Mouse (Mus musculus): ENCODE results near the gene Tmem94. TPM values are rescaled to one million over a fixed set of nuclear protein-coding genes. Genes with fewer than 3 reads are reported as not detected.

Gene Tmem94
- total RNA-seq, 2 experiments from 2014 or later, result 103 to 111 TPM

DNA sequence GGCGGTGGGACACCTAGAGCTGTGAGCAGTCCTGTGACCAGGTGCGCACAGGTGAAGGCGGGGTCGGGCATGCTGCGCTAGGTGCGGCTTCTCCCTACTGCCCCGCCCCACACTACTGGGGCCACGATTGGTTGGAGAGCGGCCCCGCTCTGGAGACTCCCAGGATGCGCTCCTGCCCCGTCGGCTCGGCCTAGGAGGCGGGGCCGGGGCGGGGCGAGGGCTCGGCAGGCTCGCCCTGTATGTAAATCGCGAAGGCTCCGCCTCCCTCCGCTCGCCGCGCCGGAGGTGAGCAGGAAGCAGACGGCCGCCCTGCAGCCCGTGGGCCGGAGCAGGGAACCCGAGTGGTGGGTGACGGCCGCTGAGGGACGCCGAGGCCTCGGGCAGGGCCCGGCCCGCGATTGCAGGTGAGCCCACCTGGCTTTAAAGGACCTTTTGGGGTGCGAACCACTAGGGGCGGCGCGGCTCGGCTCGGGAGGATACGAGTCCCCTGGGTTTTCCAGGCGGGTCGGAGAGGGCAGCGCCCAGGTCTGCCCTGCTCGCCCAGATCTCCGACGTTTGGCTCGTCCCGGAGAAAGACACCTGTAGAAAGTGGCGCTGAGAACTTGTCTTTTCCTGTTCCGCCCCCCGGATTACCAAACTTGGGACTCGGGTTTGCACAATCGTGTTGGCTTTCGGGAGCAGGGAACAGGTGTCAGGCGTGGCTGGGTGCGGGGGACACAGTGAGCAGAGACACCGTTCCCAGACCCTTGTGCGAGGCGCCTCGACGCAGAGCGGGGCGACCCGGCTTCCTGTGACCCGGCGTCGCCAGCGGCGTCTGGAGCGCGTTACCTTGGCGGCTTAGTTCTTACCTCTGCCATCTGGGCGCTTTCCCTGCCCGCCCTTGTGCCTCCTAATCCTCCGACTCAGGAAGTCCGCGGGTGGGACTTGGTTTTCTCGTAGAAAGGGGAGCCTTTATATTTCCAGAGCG lies 58.8 kb downstream of the Tmem94 start, which contains the start of gene Llgl2:
Gene Llgl2, plus strand, starts transcription at position 276 of the 967 bp plus-strand sequence.
- DNase-seq, result peak; percentile 89 to 90
- intact Hi-C loops (cut with DNase I), result loop anchor here (5.0 kb wide), 1 partner anchor 332 kb away; the partner anchor contains the start of gene Nt5c

DNA sequence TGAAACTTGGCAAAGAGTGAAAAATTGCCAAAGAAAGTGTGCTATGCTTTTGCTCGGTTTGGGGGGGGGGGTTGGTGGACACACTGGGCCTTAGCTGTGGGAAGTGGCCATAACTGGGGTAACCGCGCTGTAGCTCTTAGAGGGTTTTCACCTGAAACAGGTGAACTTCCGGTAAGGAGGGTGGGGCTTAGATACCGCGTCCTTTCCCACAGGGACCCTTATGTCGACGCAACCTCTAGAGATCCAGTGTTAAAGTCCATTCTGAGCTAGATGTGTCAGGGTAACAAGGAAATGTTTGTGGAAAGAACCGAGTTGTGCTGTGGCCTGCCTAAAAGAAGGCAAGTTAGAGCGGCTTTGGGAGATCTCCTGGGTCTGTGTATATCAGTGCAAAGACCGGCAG lies 59.6 kb downstream of the Tmem94 start:
- intact Hi-C loops (cut with DNase I), result loop anchor here (5.0 kb wide), 1 partner anchor 333 kb away; the partner anchor contains the start of gene Nt5c
- no peak for DNase-seq

DNA sequence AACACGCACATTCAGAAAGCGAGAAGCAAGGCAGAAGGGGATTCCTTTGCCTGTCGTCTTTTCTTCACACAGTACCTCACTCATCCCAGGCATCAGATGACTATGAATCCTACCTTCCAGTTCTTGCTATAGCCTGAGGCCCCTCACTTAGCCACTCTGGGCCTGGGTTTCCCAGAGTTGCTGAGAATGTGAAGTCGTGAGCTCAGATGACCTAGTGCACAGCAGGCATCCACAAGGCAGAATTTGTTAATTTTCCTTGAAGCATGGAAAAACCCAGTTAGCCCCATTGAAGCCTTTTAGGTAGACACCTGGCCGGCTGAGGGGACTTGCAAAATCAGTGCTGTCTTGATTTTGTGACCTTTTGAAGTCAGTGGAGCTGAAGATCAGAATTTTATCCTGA lies 61.3 kb downstream of the Tmem94 start:
- no peak for DNase-seq
- intact Hi-C loops (cut with DNase I), result no loop called here

DNA sequence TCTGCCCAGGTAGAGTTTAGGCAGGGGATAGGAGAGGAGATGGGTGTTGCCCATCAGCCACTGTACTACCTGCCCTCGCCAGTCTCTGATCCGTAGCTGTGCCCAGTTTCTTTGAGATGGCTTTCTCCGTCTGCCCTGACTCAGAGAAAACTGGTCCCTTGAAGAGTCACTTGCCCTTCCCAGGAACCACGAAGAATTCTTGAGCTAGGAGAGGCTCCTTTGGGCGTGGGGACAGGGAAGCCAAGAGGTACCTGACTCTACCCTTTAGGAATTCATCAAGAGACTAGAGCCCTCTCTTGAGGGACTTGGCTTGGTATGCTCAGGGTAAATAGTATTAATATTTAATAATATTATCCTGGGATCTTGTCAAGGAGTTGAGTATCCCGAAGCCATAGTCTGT lies 62.4 kb downstream of the Tmem94 start:
- intact Hi-C loops (cut with DNase I), result no loop called here
- no peak for DNase-seq

DNA sequence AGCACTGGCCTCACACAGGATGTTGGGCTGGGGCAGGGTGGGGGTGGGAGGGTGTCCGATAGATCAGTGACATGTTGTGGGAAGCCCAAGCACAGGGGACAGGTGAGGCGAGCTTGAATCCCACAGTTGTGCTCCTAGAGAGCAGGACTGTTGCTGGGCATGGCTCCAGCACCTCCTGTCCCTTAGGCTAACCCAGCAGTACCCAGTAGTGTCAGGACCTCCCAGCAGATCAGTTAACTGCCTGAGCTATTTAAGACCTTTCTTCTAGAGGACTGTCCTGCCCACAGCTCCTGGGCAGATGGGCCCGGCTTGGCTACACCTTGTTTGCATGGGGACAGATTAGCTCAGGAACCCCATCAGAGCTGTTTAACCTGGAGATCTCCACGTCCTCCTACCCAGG lies 63.8 kb downstream of the Tmem94 start:
- DNase-seq, result no peak
- intact Hi-C loops (cut with DNase I), result no loop called here

DNA sequence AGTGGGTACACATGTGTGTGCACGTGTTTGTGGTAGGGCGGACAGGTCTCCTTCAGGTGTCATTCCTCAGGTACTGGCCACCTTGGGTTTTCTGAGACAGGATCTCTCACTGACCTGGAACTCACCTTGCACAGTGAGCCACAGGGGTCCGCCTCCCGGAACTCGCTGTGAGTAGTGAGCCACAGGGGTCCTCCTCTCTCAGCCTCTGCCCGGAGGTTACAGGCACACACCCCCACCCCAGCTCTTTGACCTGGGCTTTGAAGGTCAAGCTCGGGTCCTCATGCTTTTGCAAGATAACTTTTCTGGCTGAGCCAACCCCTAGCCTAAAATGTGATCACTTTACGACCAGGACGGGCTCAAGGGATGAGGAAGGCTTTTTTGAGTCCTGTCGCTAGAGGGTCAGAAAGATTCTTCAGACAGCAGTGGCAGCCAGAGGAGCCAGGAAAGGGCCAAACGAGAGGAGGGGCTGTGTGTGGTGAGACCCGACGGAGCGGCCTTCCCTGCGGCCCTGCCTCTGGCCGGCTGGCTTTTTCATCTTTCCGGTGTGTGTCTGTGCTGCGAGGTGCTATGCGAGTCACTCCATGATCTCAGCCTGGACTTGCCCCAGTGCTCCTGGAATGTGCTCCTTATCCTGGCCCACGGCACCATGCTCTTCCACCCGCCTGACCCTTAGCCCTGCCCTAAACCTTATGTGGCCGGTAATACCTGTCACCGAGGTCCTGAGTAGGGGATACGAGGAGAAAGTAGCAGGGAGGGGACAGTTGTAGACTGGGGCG lies 65.5 kb downstream of the Tmem94 start:
- no peak for DNase-seq
- intact Hi-C loops (cut with DNase I), result no loop called here

DNA sequence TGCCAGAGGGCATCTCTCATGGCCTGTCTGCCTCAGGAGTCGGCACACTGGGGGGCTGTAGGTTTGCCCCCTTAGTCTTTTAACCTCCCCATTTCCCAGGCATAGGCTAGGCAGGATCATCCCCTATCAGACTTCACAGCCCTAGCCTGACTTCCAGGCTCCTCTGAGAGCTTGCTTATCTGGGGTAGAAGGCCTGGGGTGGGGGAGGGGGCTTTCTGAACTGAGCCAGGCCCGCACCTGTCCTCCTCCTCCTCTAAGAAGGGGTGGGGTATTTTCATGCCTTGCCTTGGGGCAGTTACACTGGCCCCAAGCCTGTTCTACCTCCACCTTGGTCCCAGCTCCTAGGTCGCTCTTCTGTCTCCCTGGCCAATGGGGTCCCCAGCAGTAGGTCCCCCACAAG lies 66.3 kb downstream of the Tmem94 start:
- intact Hi-C loops (cut with DNase I), result no loop called here
- DNase-seq, result no peak

DNA sequence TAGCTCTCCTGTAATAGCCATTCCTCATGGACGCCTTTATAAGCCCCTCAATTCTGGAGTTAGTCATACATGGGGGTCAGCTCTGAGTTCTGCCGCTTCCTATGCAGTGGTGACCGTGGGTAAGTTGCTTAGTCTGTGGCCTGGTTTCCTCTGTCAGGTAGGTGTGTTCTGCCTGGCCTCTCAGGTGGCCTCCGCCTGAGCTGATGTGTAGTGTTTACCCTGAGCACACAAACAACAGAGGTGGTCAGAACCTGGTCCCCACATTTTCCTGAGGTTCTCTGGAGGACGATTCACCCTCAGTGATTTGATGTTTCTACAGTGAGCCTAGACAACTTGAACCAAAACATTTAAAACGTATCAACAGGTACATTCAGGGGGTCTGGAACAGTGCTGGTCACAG lies 66.8 kb downstream of the Tmem94 start:
- DNase-seq, result no peak
- intact Hi-C loops (cut with DNase I), result no loop called here

DNA sequence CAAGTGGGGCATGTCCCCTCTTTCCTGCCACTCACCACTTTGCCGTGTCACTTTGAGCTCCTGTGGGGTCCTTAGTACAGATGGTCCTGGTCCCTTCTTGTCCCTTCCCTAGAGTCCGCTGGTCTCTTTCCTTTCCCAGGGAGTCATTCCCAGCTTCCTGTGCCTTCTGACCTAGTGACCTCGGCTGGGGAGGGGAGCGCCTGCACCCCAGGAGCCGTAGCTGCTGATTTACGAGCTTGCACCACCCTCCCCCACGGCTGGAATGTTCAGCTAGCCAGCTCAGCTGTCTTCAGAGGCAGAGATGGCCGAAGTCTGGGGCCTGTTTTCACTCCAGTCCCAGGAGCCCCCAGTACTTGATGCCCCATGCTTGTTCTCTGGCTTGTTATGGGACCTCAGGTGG lies 67.3 kb downstream of the Tmem94 start:
- peak; percentile 46 to 60 for DNase-seq
- intact Hi-C loops (cut with DNase I), result no loop called here

DNA sequence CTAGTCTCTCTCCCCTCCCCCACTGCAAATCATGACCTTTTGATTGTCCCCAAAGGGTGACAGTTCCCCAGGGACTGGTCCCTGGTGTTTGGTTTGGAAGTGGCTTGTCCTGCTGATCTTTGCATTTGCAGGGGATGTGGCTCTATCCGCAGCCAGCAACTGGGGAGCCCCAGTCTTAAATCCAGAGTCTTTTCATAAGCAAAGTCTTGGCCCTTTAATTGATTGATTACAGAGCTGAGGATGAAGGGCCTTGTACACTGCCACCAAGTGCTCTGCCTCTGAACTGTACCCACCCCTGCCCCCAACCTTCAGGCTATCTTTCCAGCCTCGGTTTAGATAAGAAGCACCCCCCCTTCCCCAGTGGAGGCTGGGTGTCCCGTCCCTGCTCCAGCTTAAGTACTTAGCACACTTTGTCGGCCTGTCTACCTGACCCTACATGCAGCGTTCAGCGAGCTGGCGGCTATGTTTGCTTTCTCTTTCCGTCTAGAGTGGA lies 67.8 kb downstream of the Tmem94 start:
- no peak for DNase-seq
- intact Hi-C loops (cut with DNase I), result no loop called here

DNA sequence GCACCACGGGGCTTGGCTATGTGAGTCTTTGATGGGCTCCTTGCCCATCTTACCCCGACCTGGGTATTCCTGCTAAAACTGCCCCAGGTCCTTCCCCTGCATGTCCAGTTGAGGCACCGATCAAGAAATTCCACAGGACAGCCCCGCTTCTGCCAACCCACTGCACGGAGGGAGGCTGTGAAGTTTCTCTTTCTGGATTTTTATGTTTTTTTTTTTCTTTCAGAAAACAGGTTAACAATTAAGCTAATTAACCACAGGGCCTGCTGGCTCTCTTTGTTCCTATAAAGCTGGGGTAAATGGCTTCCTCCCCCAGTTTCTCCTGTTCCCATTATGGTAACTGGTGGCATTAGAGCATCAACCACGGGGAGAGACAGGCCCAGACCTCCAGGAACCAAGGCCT lies 68.8 kb downstream of the Tmem94 start:
- intact Hi-C loops (cut with DNase I), result no loop called here
- DNase-seq, result no peak

DNA sequence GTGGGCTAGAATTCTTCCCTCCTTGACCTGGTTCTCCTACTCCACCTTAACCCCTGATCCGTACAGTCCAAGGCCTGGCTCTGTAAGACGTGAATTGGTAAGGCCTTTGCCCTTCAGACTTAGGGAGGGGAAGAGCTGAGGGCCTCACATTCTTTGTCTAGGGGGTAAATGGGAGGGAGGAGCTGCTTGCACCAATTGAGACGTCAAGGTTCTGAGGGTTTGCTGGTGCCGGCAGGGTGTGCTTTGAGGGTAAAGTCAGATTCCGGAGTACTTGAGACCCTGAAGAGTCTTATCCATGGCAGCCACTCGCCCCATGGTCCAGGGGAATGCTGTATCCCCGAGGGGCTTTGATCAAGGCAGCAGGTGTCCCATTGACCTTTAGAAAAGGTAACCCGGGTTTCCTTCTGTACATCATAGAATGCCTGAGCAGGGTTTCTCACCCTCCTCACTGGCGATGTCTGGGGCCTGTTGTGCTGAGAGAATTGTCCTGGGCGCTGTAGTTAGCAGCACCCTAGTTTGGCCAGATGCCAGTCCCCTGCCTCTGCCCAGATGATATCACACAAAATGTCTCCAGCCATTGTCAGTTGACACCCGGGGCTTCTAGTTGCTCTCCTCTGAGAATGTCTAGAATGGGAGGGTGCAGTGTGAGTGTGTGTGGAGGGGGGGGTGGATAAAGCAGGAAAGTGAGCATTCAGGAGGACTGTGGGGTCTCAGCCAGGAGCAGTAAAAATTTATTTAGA lies 71.6 kb downstream of the Tmem94 start:
- intact Hi-C loops (cut with DNase I), result no loop called here
- DNase-seq, result no peak

DNA sequence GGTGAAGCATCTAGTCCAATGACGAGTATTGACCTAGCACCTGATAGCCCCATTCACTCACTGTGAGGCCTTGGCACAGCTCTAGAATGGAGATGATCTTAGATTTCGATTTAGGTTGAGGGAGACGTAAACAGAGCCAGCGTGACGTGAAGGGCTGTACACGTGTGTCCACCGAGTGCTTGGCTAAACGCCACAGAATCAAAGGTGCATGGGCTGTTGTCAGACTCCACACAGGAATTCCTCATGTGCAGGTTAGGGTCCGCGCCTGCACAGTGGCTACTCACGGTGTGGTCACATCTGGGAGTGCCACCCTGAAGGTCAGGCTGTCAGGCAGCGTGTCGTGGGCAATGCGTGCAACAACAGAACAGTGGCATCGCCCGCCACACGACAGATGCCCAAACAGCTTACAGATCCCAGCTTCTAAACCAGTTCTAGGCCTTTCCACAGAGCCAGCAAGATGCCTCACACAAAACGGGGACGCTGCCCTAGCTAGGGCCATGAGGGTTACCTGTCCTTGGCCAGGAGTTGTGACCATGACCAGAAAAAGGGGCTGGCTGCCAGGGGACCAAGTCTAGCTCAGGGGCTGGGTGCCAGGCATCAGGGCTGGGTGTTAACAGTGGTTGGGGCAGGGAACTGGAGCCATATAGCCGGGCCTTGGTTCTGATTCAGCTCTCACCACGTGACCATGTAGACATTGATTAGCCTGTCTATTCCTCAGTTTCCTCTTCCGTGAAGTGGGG lies 72.5 kb downstream of the Tmem94 start:
- no peak for DNase-seq
- intact Hi-C loops (cut with DNase I), result no loop called here

DNA sequence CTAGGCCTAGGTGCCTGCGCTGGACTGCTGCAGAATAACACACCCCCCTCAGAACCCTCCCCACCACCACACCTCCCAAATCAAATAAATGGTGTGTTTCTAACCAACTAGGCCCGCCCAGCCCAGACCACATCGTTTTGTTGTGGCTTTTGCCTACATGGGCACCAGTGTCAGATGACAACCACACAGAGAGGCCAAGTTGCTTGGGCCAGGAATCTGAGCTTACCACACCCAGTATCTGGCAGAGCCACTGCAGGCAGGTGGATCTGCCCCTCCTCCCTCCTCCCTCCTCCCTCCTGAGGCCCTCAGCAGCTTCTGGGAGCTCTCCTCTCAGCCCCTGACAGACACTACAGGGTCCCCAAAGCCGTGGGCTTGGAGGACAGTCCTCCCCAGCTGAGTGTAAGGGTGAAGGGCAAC lies 73.7 kb downstream of the Tmem94 start:
- peak in 1 of 2 experiments; percentile 43 for DNase-seq

DNA sequence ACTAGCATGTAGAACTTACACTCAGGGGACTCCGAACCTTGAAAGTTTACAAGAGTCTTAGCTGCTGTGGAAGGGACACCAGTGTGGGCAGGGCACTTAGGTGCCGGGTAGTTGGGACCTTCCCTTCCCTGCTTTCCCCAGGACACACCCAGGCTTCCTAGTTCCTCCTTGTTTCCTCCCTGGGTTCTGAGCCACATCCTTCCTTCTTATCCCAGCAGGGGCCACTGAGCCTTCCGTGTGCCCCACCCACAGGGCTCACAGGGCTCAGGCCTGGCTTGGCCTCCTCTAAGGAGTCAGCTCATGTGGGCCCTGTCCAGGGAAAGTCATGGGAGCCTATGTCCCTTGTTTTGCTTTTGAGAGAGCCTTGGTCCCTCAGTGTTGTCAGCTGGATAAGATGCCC lies 74.5 kb downstream of the Tmem94 start:
- intact Hi-C loops (cut with DNase I), result no loop called here
- no peak for DNase-seq

More for the DNA sequence above, 73.7 kb downstream of the Tmem94 start:
- intact Hi-C loops (cut with DNase I), result no loop called here

DNA sequence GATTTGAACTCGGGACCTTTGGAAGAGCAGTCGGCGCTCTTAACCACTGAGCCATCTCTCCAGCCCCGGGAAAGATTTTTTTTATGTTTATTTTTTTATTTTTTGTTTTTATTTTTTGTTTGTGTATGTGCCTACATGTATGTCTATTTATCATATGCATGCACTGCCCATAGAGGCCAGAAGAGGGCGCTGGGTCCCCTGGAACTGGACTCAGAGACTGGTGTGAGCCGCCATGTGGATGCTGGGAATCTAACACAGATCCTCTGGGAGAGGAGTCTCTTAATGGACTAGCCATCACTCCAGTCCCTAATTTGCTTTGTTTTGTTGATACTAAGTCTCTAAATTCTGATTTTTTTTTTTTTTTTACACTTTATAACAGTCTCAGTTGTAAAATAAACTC lies 75.8 kb downstream of the Tmem94 start:
- intact Hi-C loops (cut with DNase I), result no loop called here
- DNase-seq, result no peak

DNA sequence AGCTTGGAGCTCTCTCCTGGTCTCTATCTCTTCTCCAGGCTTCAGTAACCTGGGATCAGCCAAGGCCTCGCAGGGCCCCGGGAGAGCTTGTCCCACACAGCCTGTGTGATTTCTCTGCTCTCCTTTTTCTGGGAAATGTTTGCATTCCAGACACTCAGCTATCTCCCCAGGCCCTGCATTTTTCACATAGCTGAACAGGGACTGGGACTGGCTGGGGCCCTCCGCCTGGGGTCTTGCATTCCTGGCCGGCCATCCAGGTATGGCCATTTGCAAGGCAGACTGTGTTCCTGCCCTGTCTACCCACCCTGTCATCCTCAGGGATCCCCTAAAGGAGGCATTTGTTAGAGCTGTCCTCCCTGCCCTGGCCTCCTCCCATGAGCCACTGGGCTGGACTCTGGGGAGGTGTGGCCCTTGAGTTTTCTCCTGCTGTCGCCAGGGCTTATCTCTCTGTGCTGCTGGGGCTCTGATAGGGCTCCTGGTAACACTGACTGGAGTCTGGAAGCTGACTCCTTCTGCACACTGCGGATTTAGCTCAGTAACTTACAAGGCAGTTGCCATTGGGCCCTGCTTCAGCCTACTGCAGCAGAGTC lies 76.8 kb downstream of the Tmem94 start:
- intact Hi-C loops (cut with DNase I), result no loop called here
- DNase-seq, result peak; percentile 58 to 68

DNA sequence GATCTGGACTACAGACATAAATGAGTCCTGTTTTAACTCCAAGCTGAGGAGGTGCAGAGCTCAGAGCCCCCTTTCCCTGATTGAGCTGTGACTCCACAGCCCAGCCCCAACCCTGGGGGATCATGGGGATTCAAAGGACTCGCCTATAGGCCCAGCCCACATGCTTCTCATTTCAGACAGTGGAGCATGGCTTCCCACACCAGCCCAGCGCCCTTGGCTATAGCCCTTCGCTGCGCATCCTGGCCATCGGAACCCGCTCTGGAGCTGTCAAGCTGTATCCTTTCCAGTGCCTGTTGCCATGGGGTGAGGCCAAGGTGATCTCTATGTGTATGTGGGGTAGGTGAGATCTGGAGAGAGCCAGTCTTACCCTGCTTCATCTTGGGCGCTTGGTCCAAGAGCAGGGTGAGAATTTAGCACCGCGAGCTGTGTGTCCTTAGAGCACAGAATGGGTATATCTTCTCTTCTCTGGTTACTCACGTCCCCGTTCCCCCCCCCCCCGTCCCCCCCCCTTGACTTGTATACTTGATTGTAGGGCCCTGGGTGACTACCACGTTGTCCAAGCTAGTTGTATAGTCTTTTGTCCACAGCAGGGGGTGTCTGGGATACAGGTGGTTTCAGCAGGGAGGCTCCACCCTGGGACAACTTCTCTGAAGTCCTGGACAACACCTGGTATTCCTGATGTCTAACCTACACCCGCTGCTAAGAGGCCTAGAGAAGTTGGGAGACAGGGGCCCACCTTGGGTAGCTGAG lies 78.1 kb downstream of the Tmem94 start:
- intact Hi-C loops (cut with DNase I), result no loop called here
- DNase-seq, result no peak

DNA sequence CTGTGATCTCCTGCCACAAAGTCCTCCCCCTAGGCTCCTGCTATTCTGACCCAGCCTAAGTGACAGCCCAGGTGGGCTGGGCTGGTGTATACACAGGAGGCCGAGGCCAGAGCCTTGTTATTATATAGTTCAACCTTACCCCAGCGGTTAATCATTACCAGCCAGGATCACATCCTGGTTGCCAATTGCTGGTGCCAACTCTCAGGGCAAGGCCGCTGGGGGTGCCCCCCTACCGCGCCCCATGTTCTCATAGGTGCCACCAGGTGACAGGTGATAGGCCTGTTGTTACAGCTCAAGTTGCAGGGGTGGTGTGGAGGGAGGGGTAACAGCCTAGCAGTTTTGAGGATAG lies 78.6 kb downstream of the Tmem94 start:
- intact Hi-C loops (cut with DNase I), result no loop called here
- DNase-seq, result no peak

Measured in heart, postnatal 14 days (tissue).